Mouse (Mus musculus): Measurements from ENCODE around the gene Agbl1.

DNA sequence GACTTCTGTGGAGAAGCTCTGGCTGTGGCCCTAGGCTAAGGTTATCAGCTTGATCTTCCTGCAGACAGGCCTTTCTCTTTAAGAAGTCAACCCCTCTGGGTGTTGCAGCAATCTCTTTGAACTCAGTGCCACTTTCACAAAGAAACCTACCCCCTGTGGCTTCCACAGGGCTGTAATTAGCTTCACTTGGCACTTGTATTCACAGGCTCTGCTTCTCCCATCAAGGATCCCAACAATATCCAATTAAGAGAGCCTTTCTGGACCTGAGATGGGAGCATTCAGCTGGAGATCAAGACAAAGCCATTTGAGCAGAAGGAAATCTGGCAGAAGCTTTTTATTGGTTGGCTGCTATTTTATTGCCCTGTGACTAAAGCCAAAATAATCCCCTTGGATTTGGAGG lies 208.9 kb downstream of the Agbl1 start:
- TF ChIP-seq CTCF (IDR thresholded peaks at IDR 0.05) (no peak), POLR2A (IDR thresholded peaks at IDR 0.05; ENCODE audit: insufficient read depth, low read depth, low read length) (no peak)
